Mouse (Mus musculus) lung, embryonic 14.5 days (tissue): ENCODE data around the gene Trappc3. TPM values are rescaled to one million over a fixed set of nuclear protein-coding genes. Genes with fewer than 3 reads are reported as not detected.

Experiments
- ATAC-seq: fragments of 200-750 bp; cut with Nextera tagmentation; 2 replicates; pipeline ENCODE4 v1.8.0; 2017; ENCODE audit warnings: mild to moderate bottlenecking, moderate TSS enrichment, moderate library complexity; ENCODE audit not compliant: insufficient read depth
- DNase-seq: peaks from one replicate; pipeline ENCODE4 v3.0.0-alpha.2; 2015
- H3K27ac ChIP-seq: fragments of 300-500 bp; sonication (generic); 2 replicates; pipeline ENCODE4 v1.5.1; 2014; ENCODE audit warnings: low read depth, mild to moderate bottlenecking, moderate library complexity
- H3K27me3 ChIP-seq: fragments of 300-500 bp; sonication (generic); 2 replicates; pipeline ENCODE4 v1.6.1; 2014; ENCODE audit warnings: low read length, control low read depth; ENCODE audit not compliant: insufficient read depth
- H3K36me3 ChIP-seq: fragments of 300-500 bp; sonication (generic); 2 replicates; pipeline ENCODE4 v1.6.1; 2014; ENCODE audit warnings: control low read depth; ENCODE audit not compliant: insufficient read depth
- H3K4me1 ChIP-seq: fragments of 300-500 bp; sonication (generic); 2 replicates; pipeline ENCODE4 v1.6.1; 2014; ENCODE audit warnings: antibody characterized with exemption, control low read depth; ENCODE audit not compliant: insufficient read depth
- H3K4me2 ChIP-seq: fragments of 300-500 bp; sonication (generic); 2 replicates; pipeline ENCODE4 v1.6.1; 2014; ENCODE audit warnings: mild to moderate bottlenecking
- H3K4me3 ChIP-seq: fragments of 300-500 bp; sonication (generic); 2 replicates; pipeline ENCODE4 v1.5.1; 2014; ENCODE audit warnings: low read depth, low read length
- H3K9ac ChIP-seq: fragments of 300-500 bp; sonication (generic); 2 replicates; pipeline ENCODE4 v1.6.1; 2014
- H3K9me3 ChIP-seq: fragments of 300-500 bp; sonication (generic); 2 replicates; pipeline ENCODE4 v1.6.1; 2016; ENCODE audit warnings: low read depth, low read length, control low read depth
- CTCF ChIP-seq: IDR thresholded peaks from 2 replicates; pipeline ENCODE4 v1.5.1; 2016; ENCODE audit warnings: antibody characterized with exemption, low read depth
- WGBS: fragments of 180-500 bp; shearing (Covaris S2); extraction: QIAGEN DNeasy Blood & Tissue Kit; methylation state at CpG from one replicate; pipeline ENCODE4 v1.1.7; 2014; 5-methylcytosine and 5-hydroxymethylcytosine counted together
- polyA plus RNA-seq: library from polyadenylated mRNA; unstranded; fragments of >200 nt; fragmentation: Nextera tagmentation; extraction: Ambion mirVana; gene quantifications from 2 replicates; pipeline ENCODE4 v1.2.1, GENCODE M21; 2014

Trappc3 gene
- polyA plus RNA-seq, 1 experiment from 2014 or later, result 28.9 TPM

- Histone ChIP-seq H3K9ac (no peak overlapping the region), H3K27ac (peak overlapping the region; percentile 97; the same call in 1 of the 2 replicates), H3K4me3 (peak overlapping the region; percentile 79; the same call in 1 of the 2 replicates), H3K9me3 (no peaks in the 10 kb centered on the region), H3K36me3 (0 out of 2 replicates have a peak, but pooled peaks cover 4% of the 10 kb centered on the region), H3K4me1 (peaks cover 25% of the 10 kb centered on the region), H3K4me2 (peak overlapping the region; percentile 24; the same call in 1 of the 2 replicates), H3K27me3 (no peaks in the 10 kb centered on the region)
- 40% methylated on average over 7 of the region's 7 CpGs for WGBS
- TF ChIP-seq CTCF, result no peak
- 0 out of 2 replicates have a peak, but pooled peaks have one; percentile 0 for ATAC-seq
- no peak for DNase-seq
Observed at GRCm38 (mm10) chr4:126261675-126262074, 450 bp upstream of the Trappc3 start.

- WGBS, result 73% methylated on average over 3 of the region's 3 CpGs
- H3K4me1 ChIP-seq, result no peaks in the 10 kb centered on the region
Observed at GRCm38 (mm10) chr4:126269292-126269691, 7.2 kb downstream of the Trappc3 start.

GRCm38 (mm10) chr4:126273753-126274152, 11.6 kb downstream of the Trappc3 start:
- H3K4me2 ChIP-seq, result no peak overlapping the region
- H3K9me3 ChIP-seq, result no peaks in the 10 kb centered on the region
- H3K36me3 ChIP-seq, result peaks cover 30% of the 10 kb centered on the region
- ATAC-seq (no peak), DNase-seq (no peak)
- no peak for TF ChIP-seq CTCF
- no peak overlapping the region for H3K9ac ChIP-seq
- 71% methylated on average over 13 of the region's 13 CpGs for WGBS
- H3K4me3 ChIP-seq, result no peak overlapping the region
- H3K27me3 ChIP-seq, result no peaks in the 10 kb centered on the region
- no peaks in the 10 kb centered on the region for H3K4me1 ChIP-seq
- no peak overlapping the region for H3K27ac ChIP-seq

More at GRCm38 (mm10) chr4:126269292-126269691, 7.2 kb downstream of the Trappc3 start:
- Histone ChIP-seq H3K9ac (no peak overlapping the region), H3K9me3 (no peaks in the 10 kb centered on the region), H3K36me3 (peaks cover 22% of the 10 kb centered on the region), H3K4me3 (no peak overlapping the region), H3K27ac (no peak overlapping the region), H3K27me3 (no peaks in the 10 kb centered on the region), H3K4me2 (no peak overlapping the region)
- TF ChIP-seq CTCF, result no peak
- ATAC-seq (no peak), DNase-seq (no peak)

GRCm38 (mm10) chr4:126275081-126275480, 13.0 kb downstream of the Trappc3 start:
- no peak for ATAC-seq
- TF ChIP-seq CTCF, result no peak
- 92% methylated on average over 4 of the region's 4 CpGs for WGBS

DNA sequence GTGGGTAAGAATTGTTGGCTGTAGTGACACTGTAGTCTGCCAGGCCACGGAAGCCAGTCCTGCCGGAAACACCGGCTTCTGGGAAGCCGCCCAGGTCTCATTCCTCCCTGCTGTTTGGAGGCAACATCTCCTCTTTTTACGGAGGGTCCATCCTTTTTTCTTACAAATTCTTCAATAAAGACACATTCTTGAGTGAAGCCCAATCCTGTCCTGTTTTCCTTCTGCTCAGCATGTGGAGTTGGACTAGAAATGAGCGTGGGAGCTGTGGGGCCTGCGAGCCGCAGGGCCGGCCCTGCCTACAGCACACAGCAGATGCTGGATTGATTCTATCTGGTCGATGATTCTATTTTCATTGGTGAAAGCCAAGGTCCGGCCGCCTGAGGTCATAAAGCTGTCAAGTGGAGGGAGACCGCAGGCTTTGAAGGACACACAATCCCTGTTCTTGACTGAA, 13.6 kb downstream of the Trappc3 start:
- peaks cover 30% of the 10 kb centered on the region for H3K36me3 ChIP-seq
- no peak for TF ChIP-seq CTCF
- no peaks in the 10 kb centered on the region for H3K9me3 ChIP-seq
- no peak overlapping the region for H3K4me2 ChIP-seq
- no peak overlapping the region for H3K27ac ChIP-seq
- ATAC-seq, result no peak
- H3K4me3 ChIP-seq, result no peak overlapping the region
- H3K4me1 ChIP-seq, result no peaks in the 10 kb centered on the region
- no peak overlapping the region for H3K9ac ChIP-seq
- no peak for DNase-seq
- 85% methylated on average over 13 of the region's 13 CpGs for WGBS
- no peaks in the 10 kb centered on the region for H3K27me3 ChIP-seq

More at GRCm38 (mm10) chr4:126275081-126275480, 13.0 kb downstream of the Trappc3 start:
- H3K27ac ChIP-seq, result no peak overlapping the region
- DNase-seq, result no peak
- H3K36me3 ChIP-seq, result peaks cover 30% of the 10 kb centered on the region
- H3K9ac ChIP-seq, result no peak overlapping the region
- H3K4me1 ChIP-seq, result no peaks in the 10 kb centered on the region
- H3K4me3 ChIP-seq, result no peak overlapping the region
- H3K4me2 ChIP-seq, result no peak overlapping the region
- no peaks in the 10 kb centered on the region for H3K27me3 ChIP-seq
- no peaks in the 10 kb centered on the region for H3K9me3 ChIP-seq

DNA sequence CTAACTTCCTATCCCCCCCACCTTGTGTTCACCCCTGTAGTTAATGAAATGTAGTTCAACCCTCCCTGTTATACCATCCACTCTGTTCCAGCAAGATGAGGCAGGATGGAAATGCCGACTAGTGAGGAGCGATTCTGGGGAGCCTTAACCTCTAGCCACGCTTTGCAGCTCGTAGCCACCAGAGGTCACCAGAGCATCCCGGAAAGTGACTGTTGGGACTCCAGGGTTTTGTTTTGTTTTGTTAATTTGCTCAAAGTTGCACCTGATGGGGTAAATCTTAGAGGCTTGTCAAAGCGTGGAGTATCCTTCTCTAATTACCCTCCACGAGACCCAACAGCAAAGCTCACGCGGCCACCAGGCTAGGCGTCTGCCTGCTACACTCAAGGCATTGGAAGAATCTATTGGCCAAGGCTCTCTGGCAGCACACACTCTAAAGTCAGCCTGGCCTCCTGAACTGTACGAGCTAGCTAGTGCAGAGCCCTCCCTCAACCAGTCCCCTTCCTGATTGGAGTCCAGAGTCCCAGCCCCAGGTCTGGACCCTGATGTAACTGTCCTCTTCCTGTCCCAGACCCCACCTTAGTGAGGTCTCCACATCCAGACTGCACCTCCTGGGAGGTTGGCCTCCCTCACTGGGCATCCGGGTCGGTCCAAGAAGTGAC, 15.9 kb downstream of the Trappc3 start:
- Histone ChIP-seq H3K9ac (no peak overlapping the region), H3K4me3 (no peak overlapping the region), H3K4me1 (no peaks in the 10 kb centered on the region), H3K9me3 (no peaks in the 10 kb centered on the region), H3K27ac (no peak overlapping the region), H3K4me2 (0 out of 2 replicates have a peak overlapping the region, but pooled peaks have one; percentile 33), H3K36me3 (peaks cover 23% of the 10 kb centered on the region), H3K27me3 (no peaks in the 10 kb centered on the region)
- WGBS, result 8% methylated on average over 13 of the region's 13 CpGs
- TF ChIP-seq CTCF, result peak; percentile 83
- DNase-seq (peak; percentile 85), ATAC-seq (peak; percentile 66)

- no peak for TF ChIP-seq CTCF
- WGBS, result 34% methylated on average over 9 of the region's 9 CpGs
- no peak for DNase-seq
- Histone ChIP-seq H3K4me3 (no peak overlapping the region), H3K27me3 (no peaks in the 10 kb centered on the region; the same call in 1 of the 2 replicates), H3K36me3 (peaks cover 18% of the 10 kb centered on the region), H3K27ac (no peak overlapping the region), H3K4me2 (no peak overlapping the region), H3K9ac (no peak overlapping the region), H3K9me3 (no peaks in the 10 kb centered on the region), H3K4me1 (no peaks in the 10 kb centered on the region)
- ATAC-seq, result no peak
Observed at GRCm38 (mm10) chr4:126278565-126278915, 16.4 kb downstream of the Trappc3 start.
